Mouse (Mus musculus) thymus, postnatal 36 days (tissue): Measurements from ENCODE around the gene Fbxo28.
A peak's percentile ranks its signal among the peaks of the same experiment; 100 is the strongest.

Source experiments
- DNase-seq, 2 experiments: peaks; one replicate each; pipeline ENCODE4 v3.0.0; 2022; ENCODE audit warnings: mixed read lengths in 2 of 2

Gene Fbxo28

GRCm38 (mm10) chr1:182284795-182285194, 56.6 kb downstream of the Fbxo28 start:
- DNase-seq: no peak

DNA sequence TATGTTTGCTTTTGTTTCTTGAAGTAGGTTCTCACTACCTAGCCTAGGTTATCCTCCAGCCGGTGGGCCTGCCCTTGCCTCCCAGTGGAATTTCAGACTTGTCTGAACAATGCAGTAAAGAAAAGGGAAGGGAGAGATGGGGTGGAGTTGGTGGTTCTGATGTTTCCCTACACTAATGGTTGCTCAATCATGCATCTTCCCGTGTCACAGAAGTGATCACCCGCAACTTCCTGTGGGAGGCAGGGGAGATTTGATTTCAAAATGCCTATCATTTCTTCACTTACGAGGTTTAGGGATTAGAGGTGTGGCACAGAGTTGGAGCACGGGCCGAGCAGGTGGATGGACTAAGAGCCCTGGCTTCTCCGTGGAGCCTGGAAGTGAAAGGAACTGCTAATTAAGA, 58.2 kb downstream of the Fbxo28 start:
- DNase-seq: peak; percentile 11 to 17

DNA sequence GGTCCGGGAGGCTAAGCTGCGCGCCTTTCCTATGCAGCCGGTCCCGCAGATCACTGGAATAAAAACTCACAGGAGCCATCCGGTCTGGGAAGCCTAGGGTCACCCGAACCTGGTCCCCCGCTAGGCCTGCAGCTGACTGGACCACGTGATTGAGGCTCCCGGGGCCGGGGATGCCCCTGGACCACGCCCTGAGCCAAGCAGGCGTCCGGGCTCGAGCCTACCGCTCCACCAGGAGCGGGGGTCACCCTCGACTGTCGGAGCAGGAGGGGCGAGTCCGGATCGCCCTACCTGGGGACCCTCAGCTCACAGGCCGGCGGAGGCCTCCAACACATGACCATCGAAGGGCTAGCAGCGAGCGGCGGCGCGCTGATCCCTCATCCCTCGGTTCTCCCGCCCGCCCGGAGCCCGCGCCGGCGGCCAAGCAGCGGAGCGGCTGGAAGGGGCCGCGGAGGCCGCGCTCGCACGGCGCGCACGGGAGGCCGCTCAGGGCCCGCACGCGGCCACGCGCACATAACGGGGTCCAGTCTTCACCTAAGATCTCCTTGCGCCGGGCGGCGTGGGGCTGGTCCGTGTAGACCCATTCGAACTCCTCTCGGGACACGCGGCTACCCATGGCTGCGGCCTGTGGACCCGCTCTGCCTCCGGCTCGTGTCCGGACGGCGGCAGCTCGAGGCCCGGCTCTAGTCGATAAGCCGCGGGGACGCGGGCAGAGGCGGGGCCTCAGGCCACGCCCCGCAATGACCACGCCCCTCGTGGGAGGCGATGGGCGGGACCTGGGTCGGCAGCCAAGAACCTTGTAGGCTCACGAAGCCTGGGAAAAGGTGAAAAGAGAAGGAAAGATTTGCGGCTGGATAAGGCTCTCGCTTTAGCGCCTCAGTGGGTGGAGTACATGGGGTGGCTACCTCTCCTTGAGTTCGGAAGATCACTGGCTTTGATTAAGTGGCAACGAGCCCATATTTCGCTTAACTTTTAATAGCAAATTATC, 59.0 kb downstream of the Fbxo28 start, which contains the start of gene Degs1:
TSS of gene Degs1 (minus strand) at position 714 of the 985 bp plus-strand sequence.
- peak; percentile 94 to 96 for DNase-seq

DNA sequence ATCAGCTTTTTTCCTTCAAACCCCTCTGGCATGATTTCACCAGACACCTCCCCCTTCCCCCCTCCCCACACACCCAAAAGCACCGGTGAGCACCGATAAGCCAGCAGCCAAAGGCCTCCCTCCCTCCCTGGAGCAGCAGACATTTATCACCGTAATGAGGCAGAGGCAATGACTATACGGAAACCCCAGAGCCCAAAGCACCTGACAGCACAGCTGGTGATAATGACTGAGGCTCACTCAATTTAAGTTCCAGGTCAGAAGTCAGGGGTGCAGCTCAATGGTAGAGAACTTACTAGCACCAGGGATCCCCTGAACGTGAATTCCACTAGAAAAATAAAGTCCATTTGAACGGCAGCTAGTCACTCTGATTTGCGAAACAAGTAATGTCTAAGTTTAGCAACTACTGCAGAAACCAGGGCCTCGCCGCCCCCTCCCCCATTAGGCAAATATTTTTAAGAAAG, 60.1 kb downstream of the Fbxo28 start:
- DNase-seq: peak; percentile 32 to 45

GRCm38 (mm10) chr1:182280577-182280976, 60.9 kb downstream of the Fbxo28 start:
- DNase-seq: no peak

DNA sequence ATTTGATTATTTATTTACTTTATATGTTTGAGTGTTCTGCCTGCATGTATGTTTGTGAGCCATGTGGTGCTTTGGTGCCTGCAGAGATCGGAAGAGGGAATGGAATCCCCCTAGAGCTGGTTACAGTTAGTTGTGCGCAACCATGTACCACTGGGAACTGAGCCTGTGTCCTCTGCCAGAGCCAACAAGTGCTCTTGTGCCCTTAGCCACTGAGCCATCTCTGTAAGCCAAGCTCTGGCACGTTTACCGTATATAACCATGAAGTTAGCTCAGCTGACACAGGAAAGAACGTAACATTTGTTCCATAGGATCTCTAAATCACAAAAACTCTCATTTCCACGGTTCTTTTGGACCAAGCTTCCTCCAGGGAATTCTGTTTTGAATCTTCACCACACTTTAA, 61.4 kb downstream of the Fbxo28 start:
- no peak for DNase-seq

DNA sequence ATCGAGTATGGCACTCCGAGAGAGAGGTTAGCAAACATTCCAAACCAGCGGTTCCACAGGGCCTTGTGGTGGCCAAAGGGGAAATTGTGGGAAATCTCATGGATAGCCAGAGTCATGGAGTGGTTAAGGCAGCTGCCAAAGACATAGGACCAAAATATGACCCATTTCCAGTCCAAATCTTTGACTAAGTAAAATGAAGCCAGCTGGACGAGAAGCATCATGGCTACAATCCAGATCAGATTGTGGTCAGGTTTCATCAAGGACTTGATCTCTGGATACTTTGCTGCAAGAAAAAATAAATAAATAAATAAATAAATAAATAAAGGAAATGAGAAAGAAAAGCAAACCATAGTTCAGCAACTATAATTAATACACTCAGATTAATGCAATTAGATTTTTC, 62.0 kb downstream of the Fbxo28 start:
- no peak for DNase-seq

GRCm38 (mm10) chr1:182275109-182275508, 66.3 kb downstream of the Fbxo28 start:
- no peak for DNase-seq

- DNase-seq: no peak
Observed at GRCm38 (mm10) chr1:182271632-182272031, 69.8 kb downstream of the Fbxo28 start.

GRCm38 (mm10) chr1:182271130-182271529, 70.3 kb downstream of the Fbxo28 start:
- no peak for DNase-seq

DNA sequence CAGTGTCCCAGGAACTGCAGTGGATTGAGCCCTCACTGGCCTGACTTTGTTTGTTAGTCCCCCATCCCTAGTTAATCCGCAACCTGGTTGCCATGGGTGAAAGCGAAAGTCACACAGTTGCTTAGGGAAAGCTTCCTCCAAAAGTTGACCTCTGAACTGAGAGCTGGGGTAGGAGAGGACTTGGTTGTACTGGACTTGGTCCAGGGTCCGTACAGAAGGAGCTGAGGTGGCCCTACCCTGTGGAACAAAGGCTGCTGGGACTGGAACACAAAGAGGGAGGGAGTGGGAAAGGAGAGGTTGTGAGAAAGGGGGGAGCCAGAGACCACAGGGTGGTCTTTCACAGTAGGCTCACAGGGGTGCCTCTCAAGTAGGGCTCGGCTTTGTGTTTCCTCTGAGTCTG, 73.1 kb downstream of the Fbxo28 start:
- no peak for DNase-seq

DNA sequence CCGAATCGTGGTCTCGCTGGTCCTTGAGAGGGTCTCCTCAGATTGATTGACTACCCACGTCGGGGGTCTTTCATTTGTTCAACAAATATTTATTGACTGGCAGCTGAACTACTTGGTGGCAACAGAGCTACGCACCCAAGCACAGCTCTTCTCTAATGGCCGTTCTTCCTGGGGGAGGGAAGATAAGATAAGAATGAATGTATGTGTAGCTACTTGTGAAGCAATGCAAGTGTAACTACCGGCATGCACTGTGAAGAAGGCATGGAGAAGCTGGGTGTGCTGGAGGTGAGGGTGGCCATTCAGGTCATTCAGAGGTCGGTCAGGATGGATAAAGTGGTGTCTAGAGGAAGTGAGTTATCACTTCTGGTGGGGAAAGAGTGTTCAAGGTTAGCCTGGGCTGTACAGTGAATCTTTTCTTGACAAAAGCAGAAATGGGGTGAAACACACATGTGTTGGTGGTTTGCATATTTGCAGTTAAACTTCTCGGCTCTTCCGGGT, 75.4 kb downstream of the Fbxo28 start:
- DNase-seq: no peak
